In the genomic region with DNA sequence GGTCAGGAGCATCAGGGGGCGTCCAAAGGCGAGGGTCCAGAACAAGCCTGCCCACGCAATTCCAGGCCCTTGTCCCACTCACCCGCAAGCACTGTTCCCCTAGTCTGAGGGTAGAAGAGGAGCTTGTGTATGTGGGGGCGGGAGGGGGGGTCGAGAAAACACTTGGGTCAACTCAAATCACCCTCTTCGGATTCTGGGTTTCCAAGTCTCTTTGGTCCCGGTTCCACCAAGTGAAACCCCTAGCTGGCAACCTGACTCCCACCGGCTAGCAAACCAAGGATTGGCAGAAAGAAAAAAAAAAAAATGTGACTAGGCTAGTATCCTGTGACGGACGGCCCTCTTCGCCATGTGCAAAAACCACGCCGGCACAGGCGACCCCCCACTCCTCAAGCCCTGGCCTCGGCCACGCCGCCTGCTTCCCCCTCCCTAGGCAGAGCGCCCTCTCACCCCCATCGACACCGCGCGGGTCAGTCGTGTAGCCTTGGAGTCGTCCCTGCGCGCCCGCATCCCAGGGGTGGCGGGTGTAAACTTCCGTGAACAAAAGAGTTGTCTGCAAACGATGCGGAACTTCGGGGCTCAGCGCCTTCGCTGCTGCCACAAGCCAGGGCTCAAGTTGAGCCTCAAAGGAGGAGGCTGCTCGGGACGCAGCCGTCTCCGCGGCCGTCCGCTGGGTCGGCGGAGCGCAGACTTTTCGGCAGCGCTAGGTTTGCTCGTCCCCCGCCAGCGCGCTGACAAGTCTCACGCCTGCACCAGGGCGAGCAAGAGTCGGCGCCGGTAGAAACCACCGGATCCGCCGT, we compare ENCODE assay signal across 8 mouse cellular contexts. TPM values are rescaled to one million over a fixed set of nuclear protein-coding genes. Genes with fewer than 3 reads are reported as not detected.
DNase-seq lines count a peak whose midpoint lies in the region; ATAC-seq and TF ChIP-seq lines count a peak whose summit lies in the region.

No protein-coding gene starts in this region.

- H3K36me3 ChIP-seq in erythroblast, embryonic 14.5 days (ENCODE audit: control insufficient read depth): peaks cover 2% of the 10 kb centered on the region; the same call in 1 of the 2 replicates
- no peaks in the 10 kb centered on the region for H3K36me3 ChIP-seq in limb, embryonic 10.5 days

- H3K4me3 ChIP-seq in bone marrow macrophage, adult 2 months (ENCODE audit: insufficient read depth, low read length): peak overlapping the region; percentile 99
- peak overlapping the region; percentile 79 for H3K4me3 ChIP-seq in erythroblast, embryonic 14.5 days (replicated peaks)
- H3K4me3 ChIP-seq in limb, embryonic 10.5 days: peak overlapping the region; percentile 70

- H3K4me1 ChIP-seq in bone marrow macrophage, adult 2 months (ENCODE audit: control insufficient read depth, insufficient read depth, low read length): peaks cover 30% of the 10 kb centered on the region
- H3K4me1 ChIP-seq in erythroblast, embryonic 14.5 days (ENCODE audit: control insufficient read depth): peaks cover 61% of the 10 kb centered on the region
- H3K4me1 ChIP-seq in limb, embryonic 10.5 days: peaks cover 86% of the 10 kb centered on the region

- peak; percentile 15 for ATAC-seq in megakaryocyte-erythroid progenitor cell, adult 5-6 weeks (replicated peaks; ENCODE audit: low FRiP score, low TSS enrichment, poor library complexity, severe bottlenecking)

- 0 out of 2 replicates have a peak, but pooled peaks have one; percentile 82 for TF ChIP-seq POLR2A in bone marrow macrophage, adult 2 months (IDR thresholded peaks at IDR 0.05; ENCODE audit: borderline replicate concordance, low read depth, low read length)

- DNase-seq in heart, adult 11 months: peak; percentile 97
- DNase-seq in heart, adult 8-10 months (ENCODE audit: low spot score): no peak
- DNase-seq in heart, postnatal 36 days: peak; percentile 65 to 78
- peak; percentile 78 for DNase-seq in limb, embryonic 10.5 days (ENCODE audit: low spot score)
- peak; percentile 44 to 60 for DNase-seq in spleen, postnatal 14 days (ENCODE audit: low spot score in 2 of 2)

- under 1% methylated on average over 57 of the region's 59 CpGs for WGBS in limb, embryonic 10.5 days

- TF ChIP-seq CTCF in bone marrow macrophage, adult 2 months (IDR thresholded peaks at IDR 0.05; ENCODE audit: low read depth, low read length): no peak

- intact Hi-C loops in heart, postnatal 36 days (cut with DNase I): loop anchor here (5.0 kb wide), 4 partner anchors 36 to 236 kb away; a partner anchor contains a TSS

- H3K27ac ChIP-seq in bone marrow macrophage, adult 2 months (ENCODE audit: insufficient read depth, low read depth, low read length): peak overlapping the region; percentile 98
- peak overlapping the region; percentile 97 for H3K27ac ChIP-seq in limb, embryonic 10.5 days

- no peaks in the 10 kb centered on the region for H3K9me3 ChIP-seq in erythroblast, embryonic 14.5 days (ENCODE audit: control insufficient read depth, low read length)
- no peaks in the 10 kb centered on the region for H3K9me3 ChIP-seq in limb, embryonic 10.5 days (replicated peaks)

- H3K27me3 ChIP-seq in erythroblast, embryonic 14.5 days (ENCODE audit: control insufficient read depth): peaks cover 33% of the 10 kb centered on the region
- no peaks in the 10 kb centered on the region for H3K27me3 ChIP-seq in limb, embryonic 10.5 days (ENCODE audit: low read depth, poor library complexity, severe bottlenecking)

RNA-seq across cellular contexts. Expression of a gene that starts 0.9 kb away (rescaled TPM):
- 10 to 100 TPM; 24.0 to 31.3 (median 26.9) TPM for total RNA-seq in heart, adult 8-10 months (2022)
- 27.2 and 35.3 TPM in 2 replicates for polyA plus RNA-seq in bone marrow macrophage, adult 2 months (2012; ENCODE audit: insufficient read depth, insufficient read length, missing spikeins)
- 21.4 and 23.3 TPM in 2 replicates for polyA plus RNA-seq in erythroblast, embryonic 14.5 days (2012)
- total RNA-seq in heart, postnatal 36 days (2021): 10 to 100 TPM; 22.7 to 25.5 TPM
- 32.7 and 39.1 TPM in 2 replicates for polyA plus RNA-seq in limb, embryonic 10.5 days (2016; fragmentation: Nextera tagmentation; extraction: Ambion mirVana)
- 47.0 and 61.6 TPM in 2 replicates for total RNA-seq in megakaryocyte-erythroid progenitor cell, adult 5-6 weeks (2014; fragmentation: Nextera tagmentation)
- total RNA-seq in megakaryocyte-erythroid progenitor cell, adult 5-6 weeks (2017): 11.5 and 21.2 TPM in 2 replicates

RNA-seq across cellular contexts. Expression of a gene that starts 39.7 kb away (rescaled TPM):
- 10 to 100 TPM in 2 of 4 experiments, 1 to 10 TPM in 2; 6.2 to 10.0 (median 8.4) TPM for total RNA-seq in heart, adult 8-10 months (2022)
- polyA plus RNA-seq in bone marrow macrophage, adult 2 months (2012; ENCODE audit: insufficient read depth, insufficient read length, missing spikeins): 21.7 and 30.2 TPM in 2 replicates
- 0.45 and 0.72 TPM in 2 replicates for polyA plus RNA-seq in erythroblast, embryonic 14.5 days (2012)
- 10 to 100 TPM in 1 of 2 experiments, 1 to 10 TPM in 1; 8.3 to 10.4 TPM for total RNA-seq in heart, postnatal 36 days (2021)
- polyA plus RNA-seq in limb, embryonic 10.5 days (2016; fragmentation: Nextera tagmentation; extraction: Ambion mirVana): 74.0 and 74.6 TPM in 2 replicates
- 23.3 and 40.6 TPM in 2 replicates for total RNA-seq in megakaryocyte-erythroid progenitor cell, adult 5-6 weeks (2014; fragmentation: Nextera tagmentation)
- total RNA-seq in megakaryocyte-erythroid progenitor cell, adult 5-6 weeks (2017): 31.8 and 80.4 TPM in 2 replicates

RNA-seq across cellular contexts. Expression of a gene that starts 46.2 kb away (rescaled TPM):
- 10 to 100 TPM; 16.8 to 21.9 (median 20.5) TPM for total RNA-seq in heart, adult 8-10 months (2022)
- polyA plus RNA-seq in bone marrow macrophage, adult 2 months (2012; ENCODE audit: insufficient read depth, insufficient read length, missing spikeins): 65.5 and 69.5 TPM in 2 replicates
- 0.22 and 0.24 TPM in 2 replicates for polyA plus RNA-seq in erythroblast, embryonic 14.5 days (2012)
- 10 to 100 TPM; 18.8 to 23.3 TPM for total RNA-seq in heart, postnatal 36 days (2021)
- 34.8 and 36.5 TPM in 2 replicates for polyA plus RNA-seq in limb, embryonic 10.5 days (2016; fragmentation: Nextera tagmentation; extraction: Ambion mirVana)
- 26.6 and 38.7 TPM in 2 replicates for total RNA-seq in megakaryocyte-erythroid progenitor cell, adult 5-6 weeks (2014; fragmentation: Nextera tagmentation)
- total RNA-seq in megakaryocyte-erythroid progenitor cell, adult 5-6 weeks (2017): 24.3 and 35.7 TPM in 2 replicates
